Mouse (Mus musculus) hindbrain, postnatal 0 days (tissue): ENCODE measurements at regions not wholly inside any gene's neighbourhood (a gene's known extent, or its start where the extent isn't known, plus 50 kb on each side); places are given as distances from the start of the nearest gene placed in this dataset.
A peak's percentile ranks its signal among the peaks of the same experiment; 100 is the strongest.

Experiments
- ATAC-seq: fragments of 200-750 bp; cut with Nextera tagmentation; 2 replicates; pipeline ENCODE4 v1.8.0; 2017; ENCODE audit warnings: mild to moderate bottlenecking, moderate TSS enrichment, moderate library complexity
- DNase-seq: peaks from one replicate; pipeline ENCODE4 v3.0.0-alpha.2; 2015; ENCODE audit warnings: low spot score
- H3K27ac ChIP-seq: fragments of 300-500 bp; sonication (generic); 2 replicates; pipeline ENCODE4 v1.5.1; 2014; ENCODE audit warnings: mild to moderate bottlenecking
- H3K27me3 ChIP-seq: fragments of 300-500 bp; sonication (generic); 2 replicates; pipeline ENCODE4 v1.6.1; 2014; ENCODE audit warnings: low read length, mixed read lengths; ENCODE audit not compliant: insufficient read depth
- H3K36me3 ChIP-seq: fragments of 300-500 bp; sonication (generic); 2 replicates; pipeline ENCODE4 v1.6.1; 2014; ENCODE audit warnings: low read length, mixed read lengths; ENCODE audit not compliant: insufficient read depth
- H3K4me1 ChIP-seq: fragments of 300-500 bp; sonication (generic); 2 replicates; pipeline ENCODE4 v1.6.1; 2014; ENCODE audit warnings: antibody characterized with exemption, low read length, mixed read lengths; ENCODE audit not compliant: insufficient read depth
- H3K4me2 ChIP-seq: fragments of 300-500 bp; sonication (generic); 2 replicates; pipeline ENCODE4 v1.6.1; 2014; ENCODE audit warnings: low read depth, mild to moderate bottlenecking, low read length, moderate library complexity, mixed read lengths
- H3K4me3 ChIP-seq: fragments of 300-500 bp; sonication (generic); 2 replicates; pipeline ENCODE4 v1.5.1; 2014; ENCODE audit warnings: low read length
- H3K9ac ChIP-seq: fragments of 300-500 bp; sonication (generic); replicated peaks from 2 replicates; pipeline ENCODE4 v1.6.1; 2014; ENCODE audit warnings: mild to moderate bottlenecking, low read length, moderate library complexity, mixed read lengths
- H3K9me3 ChIP-seq: fragments of 300-500 bp; sonication (generic); 2 replicates; pipeline ENCODE4 v1.6.1; 2016; ENCODE audit warnings: low read length, mixed read lengths
- CTCF ChIP-seq: IDR thresholded peaks from 2 replicates; pipeline ENCODE4 v1.5.1; 2016; ENCODE audit warnings: antibody characterized with exemption, control low read depth, low read depth
- WGBS: fragments of 180-500 bp; shearing (Covaris S2); extraction: QIAGEN DNeasy Blood & Tissue Kit; methylation state at CpG from one replicate; pipeline ENCODE4 v1.1.7; 2014; 5-methylcytosine and 5-hydroxymethylcytosine counted together

DNA sequence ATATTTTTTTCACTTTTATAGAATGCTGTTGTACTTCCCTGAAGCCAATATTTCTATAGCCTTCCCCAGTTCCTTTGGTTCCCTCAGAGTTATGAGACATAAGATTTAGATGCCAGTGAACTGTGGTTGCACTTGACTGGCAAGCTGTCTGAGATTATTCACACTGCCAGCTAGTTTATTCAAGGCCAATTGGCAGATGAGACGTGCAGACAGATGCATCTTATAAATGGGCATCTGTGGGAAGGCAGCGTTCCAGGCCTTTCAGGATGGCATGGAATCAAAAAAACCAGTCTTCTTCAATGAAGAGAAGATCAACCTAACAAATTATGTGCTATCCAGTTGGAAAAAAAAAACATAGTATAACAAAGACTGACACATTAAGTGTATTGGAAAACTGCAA, 1225.6 kb upstream of the 1700009N14Rik start:
- Histone ChIP-seq H3K36me3 (no peaks in the 10 kb centered on the region), H3K4me1 (no peaks in the 10 kb centered on the region), H3K4me2 (no peak overlapping the region), H3K27ac (no peak overlapping the region), H3K27me3 (no peaks in the 10 kb centered on the region), H3K9me3 (no peaks in the 10 kb centered on the region), H3K4me3 (no peak overlapping the region), H3K9ac (no peak overlapping the region)
- ATAC-seq (no peak), DNase-seq (peak; percentile 66)
- no peak for TF ChIP-seq CTCF
- WGBS, result 44% methylated on average over 2 of the region's 2 CpGs
